Mouse (Mus musculus): ENCODE data around the gene Nell1. TPM values are rescaled to one million over a fixed set of nuclear protein-coding genes. Genes with fewer than 3 reads are reported as not detected.

The Nell1 gene
- polyA plus RNA-seq (2012), result not detected in 2 replicates

GRCm38 (mm10) chr7:49974841-49975440, at the start of gene Nell1:
Gene Nell1 (plus strand): TSS chr7:49974864.

GRCm38 (mm10) chr7:50598890-50599289, 624.2 kb downstream of the Nell1 start, which contains the start of gene 4933405O20Rik:
Gene 4933405O20Rik (plus strand): TSS chr7:50599190.

Other genes with a start within 250 kb of the Nell1 start
- 4.9 and 6.0 TPM in 2 replicates for gene Htatip2, start 215.7 kb upstream of the Nell1 start, polyA plus RNA-seq (2012)
- 121 and 122 TPM in 2 replicates for gene Prmt3, start 196.5 kb upstream of the Nell1 start, polyA plus RNA-seq (2012)
- gene Slc6a5, start 64.7 kb upstream of the Nell1 start, polyA plus RNA-seq (2012), result not detected in 2 replicates